Mouse (Mus musculus): ENCODE measurements around the gene Ppp4r4.

- no peak for TF ChIP-seq CTCF (IDR thresholded peaks at IDR 0.05; ENCODE audit: borderline replicate concordance, extremely low read depth, insufficient read depth, insufficient read length)
- TF ChIP-seq POLR2A (IDR thresholded peaks at IDR 0.05; ENCODE audit: borderline replicate concordance, extremely low read depth, insufficient read depth, insufficient read length, poor library complexity, severe bottlenecking) = no peak
These were observed 21.4 kb downstream of the Ppp4r4 start for GRCm38 (mm10) chr12:103553497-103553896.
